Mouse (Mus musculus) cerebellum, adult 9-10 months (tissue): ENCODE measurements around the gene Rai1.

Source experiments
- DNase-seq: peaks from one replicate; pipeline ENCODE4 v3.0.0; 2022

The Rai1 gene

GRCm38 (mm10) chr11:60104810-60105592 lies at the start of gene Rai1:
Rai1 (plus strand) TSS chr11:60105013.
- peak; percentile 95 for DNase-seq

GRCm38 (mm10) chr11:60056520-60056919 lies 48.3 kb upstream of the Rai1 start:
- no peak for DNase-seq

GRCm38 (mm10) chr11:60057987-60058386 lies 46.8 kb upstream of the Rai1 start:
- DNase-seq = no peak

- DNase-seq = no peak
These were observed 46.4 kb upstream of the Rai1 start for GRCm38 (mm10) chr11:60058441-60058840.

DNA sequence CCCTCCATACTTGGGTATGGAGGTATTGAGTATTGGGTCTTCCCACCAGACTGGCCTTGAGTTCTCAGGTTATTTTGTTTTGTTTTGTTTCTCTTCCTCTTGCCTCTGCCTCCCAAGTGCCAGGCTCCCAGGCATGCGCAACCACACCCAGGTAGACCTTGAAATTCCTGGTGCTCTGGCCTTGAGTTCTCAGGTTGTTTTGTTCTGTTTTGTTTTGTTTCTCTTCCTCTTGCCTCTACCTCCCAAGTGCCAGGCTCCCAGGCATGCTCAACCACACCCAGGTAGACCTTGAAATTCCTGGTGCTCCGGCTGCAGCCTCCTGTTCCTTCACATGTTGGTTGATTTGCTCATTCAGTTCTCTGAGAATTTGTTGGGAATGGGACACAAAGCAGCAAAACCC lies 44.8 kb upstream of the Rai1 start:
- no peak for DNase-seq

DNA sequence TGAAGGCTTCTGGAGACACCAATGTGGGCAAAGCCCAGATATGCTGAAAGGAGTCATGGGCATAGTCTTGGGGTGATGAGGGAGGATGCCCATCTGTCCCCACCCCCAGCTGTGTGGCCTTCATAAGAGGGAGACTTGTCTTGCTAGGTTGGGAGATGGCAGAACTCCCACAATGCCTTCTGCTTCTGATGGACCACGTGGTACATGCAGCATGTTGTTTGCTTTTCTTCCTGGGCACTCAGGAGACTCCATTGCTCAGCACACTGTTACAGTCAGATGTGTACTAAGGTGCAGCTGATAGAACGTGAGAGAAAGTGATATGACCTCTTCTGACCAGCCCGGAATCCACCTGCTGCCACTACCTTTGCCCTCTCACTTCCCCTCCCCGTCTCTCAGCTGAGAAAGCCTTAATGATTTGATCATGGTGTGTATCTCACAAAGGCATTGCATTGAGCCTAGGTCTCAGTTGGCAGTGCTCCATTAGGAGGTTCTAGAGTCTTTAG lies 43.3 kb upstream of the Rai1 start:
- DNase-seq = no peak

- no peak for DNase-seq
These were observed 39.5 kb upstream of the Rai1 start for GRCm38 (mm10) chr11:60065267-60065666.

DNA sequence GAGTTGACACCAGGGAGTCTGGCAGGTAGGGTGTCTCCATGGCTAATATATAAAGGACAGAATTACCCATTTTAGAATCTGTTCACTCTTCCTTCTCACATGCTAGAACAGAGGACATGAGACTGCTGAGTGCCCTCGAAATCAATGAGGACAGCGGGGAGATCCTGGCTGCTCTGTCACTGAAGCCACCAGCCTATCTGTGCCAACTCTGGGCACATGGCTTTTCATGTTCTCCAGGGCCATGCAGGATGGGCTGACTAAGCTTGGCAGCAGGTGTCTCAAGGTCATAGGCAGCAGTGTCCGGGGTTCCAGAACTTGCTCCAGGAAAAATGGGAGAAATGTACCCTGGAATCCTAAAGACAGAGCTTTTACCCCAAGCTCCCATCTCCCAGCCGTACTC lies 37.2 kb upstream of the Rai1 start:
- DNase-seq = no peak

GRCm38 (mm10) chr11:60068631-60069030 lies 36.2 kb upstream of the Rai1 start:
- DNase-seq = no peak

DNA sequence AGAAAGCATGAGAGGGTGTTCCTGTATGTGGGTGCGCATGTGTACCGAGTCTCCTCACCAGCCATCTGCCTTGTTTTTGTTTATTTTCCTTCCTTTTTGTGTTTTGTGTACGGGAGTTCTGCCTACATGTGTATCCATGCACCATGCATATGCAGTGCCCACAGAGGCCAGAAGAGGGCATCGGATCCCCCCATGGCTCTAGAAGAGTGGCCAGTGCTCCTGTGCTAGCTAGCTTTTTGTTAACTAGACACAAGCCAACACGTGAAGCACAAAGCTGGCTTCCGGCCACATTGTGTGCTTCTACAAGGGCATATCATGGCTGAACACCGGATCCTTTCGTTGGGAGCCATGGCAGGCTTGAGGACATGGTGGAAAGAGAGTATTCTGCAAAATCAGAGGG lies 34.2 kb upstream of the Rai1 start:
- peak; percentile 58 for DNase-seq

GRCm38 (mm10) chr11:60071221-60071620 lies 33.6 kb upstream of the Rai1 start:
- DNase-seq = no peak

DNA sequence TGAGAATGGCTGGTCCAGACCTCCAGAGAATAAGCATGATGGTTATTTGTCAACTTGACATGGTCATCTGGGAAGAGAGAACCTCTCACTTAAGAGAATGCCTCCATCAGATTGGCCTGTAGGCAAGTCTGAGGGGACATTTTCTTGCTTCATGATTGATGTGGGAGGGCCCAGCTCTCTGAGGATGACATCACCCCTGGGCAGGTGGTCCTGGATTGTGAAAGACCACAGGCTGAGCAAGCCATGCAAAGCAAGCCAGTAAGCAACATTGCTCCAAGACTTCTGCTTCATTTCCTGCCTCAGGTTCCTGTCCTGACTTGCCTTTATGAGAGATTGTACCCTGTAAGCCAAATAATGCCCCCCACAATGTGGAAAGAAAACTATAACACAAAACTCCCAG lies 31.7 kb upstream of the Rai1 start:
- no peak for DNase-seq

GRCm38 (mm10) chr11:60073936-60074502 lies 30.8 kb upstream of the Rai1 start:
- DNase-seq = peak; percentile 80

DNA sequence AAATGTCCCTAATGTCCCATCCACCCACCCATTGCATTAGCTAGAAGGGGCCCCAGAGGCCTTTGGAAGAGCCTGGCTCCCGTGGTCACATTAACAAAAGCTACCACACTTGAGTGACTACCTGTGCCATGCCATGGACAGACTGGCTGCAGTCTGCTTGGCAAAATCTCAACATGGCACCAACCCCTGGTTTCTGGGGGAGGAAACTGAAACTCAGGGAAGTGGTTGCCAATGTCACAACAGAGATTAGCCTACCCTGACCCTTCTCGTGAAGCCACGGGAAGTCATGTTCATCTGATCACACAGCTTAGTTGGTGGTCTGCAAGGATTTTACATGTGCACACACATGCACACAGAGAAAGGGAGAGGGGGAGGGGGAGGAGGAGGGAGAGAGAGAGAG lies 28.6 kb upstream of the Rai1 start:
- no peak for DNase-seq

DNA sequence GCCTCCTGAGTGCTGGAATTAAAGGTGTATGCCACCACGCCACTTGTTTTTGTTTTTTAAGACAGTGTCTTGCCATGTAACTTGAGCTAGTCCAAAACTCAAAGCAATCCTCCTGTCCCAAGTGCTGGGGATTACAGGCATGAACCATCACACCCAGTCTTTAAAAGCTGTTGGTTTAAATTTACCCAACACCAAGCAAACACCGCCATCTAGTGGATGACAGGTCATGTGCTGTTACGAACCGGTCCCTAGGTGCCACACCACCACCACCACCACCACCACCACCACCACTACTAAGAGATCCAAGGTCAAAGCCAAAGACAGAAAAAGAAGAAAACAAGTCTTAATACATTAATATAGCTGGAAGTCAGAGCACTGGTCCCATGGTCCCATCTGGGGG lies 28.0 kb upstream of the Rai1 start:
- peak; percentile 86 for DNase-seq

GRCm38 (mm10) chr11:60084589-60084988 lies 20.2 kb upstream of the Rai1 start:
- peak; percentile 48 for DNase-seq

DNA sequence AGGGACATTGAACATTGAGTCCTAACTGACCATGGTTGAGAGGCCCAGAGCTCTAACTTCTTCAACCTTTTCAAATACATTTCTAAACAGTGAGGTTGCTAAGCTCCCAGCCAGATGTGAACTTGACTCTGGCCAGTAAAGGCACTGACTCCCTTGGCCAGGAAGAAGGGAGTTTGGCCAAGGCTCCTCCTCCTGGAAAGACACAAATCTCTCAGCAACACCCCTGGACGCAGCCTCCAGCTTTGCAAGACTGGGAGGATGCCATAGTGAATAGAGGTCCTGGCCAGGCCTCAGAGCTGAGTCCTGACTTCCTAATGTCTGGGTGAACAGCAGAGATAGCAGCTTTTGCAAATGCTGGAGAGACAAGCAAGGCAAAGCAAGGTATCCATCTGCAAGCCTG lies 18.1 kb upstream of the Rai1 start:
- no peak for DNase-seq

- peak; percentile 69 for DNase-seq
These were observed 15.9 kb upstream of the Rai1 start for GRCm38 (mm10) chr11:60088947-60089346.

- no peak for DNase-seq
These were observed 14.0 kb upstream of the Rai1 start for GRCm38 (mm10) chr11:60090696-60091421.

DNA sequence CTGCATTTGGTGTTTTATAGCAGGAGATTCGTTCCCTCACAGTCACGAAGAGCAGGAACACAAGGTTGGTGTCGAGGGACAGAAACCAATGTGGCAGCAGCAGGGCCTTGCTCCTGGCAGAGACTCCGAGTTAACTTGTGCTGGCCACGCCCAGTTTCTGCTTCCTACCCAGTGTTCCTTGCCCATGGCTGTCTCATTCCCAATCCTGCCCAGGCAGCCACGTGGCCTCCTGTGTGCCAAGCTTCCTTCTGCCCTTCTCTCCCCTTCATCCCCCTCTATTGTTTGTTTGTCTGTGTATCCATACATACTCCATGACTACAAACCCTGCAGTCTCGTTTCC lies 13.4 kb upstream of the Rai1 start:
- no peak for DNase-seq

DNA sequence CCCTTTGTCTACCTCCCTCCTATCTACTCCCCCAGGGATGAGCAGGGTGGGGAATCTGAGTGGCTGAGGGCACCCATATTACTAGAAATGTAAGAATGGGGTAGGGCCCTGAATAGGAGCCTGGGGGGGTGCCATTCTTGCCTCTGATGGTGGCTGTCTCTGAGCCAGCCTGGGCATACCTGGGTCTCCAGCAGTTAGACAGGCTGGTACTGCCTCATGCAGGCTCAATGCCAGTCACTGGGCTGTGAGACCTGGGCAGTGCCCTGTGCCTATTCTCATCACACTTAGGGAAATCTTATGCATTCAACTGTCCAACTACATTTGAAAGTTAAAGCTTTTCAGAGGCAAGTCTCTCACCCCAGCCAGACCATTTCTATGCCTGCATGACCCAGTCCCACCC lies 11.6 kb upstream of the Rai1 start:
- no peak for DNase-seq

DNA sequence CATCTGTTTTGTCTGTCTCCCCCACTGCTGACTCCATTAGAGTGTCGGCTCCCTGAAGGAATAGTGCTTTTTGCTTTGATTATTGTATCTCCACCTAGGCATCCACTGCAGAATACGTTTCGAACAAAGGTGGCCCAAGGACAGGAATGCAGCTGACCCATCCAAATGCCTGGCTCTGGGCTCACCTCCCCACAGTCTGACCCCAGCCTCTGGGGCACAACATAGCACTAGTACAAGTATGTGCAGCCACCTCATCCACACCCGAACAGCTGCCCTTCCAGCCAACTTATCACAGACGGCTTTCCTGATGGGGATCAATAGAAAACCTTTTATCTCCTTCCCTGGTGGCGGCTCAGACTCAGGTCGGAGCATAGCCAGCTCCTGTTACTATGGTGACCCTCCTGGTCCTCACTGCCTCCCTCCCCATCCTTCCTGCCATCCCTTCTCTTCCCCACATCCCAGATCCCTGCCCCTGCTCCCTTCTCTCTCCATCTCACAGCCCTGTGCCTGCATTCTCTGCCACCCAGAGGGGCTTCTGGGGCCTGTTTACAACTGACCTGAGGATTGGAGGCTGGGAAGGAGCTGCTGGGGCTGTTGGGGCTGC lies 10.7 kb upstream of the Rai1 start:
- DNase-seq = no peak
